Mouse (Mus musculus): ENCODE measurements around the gene Nupr1. TPM values are rescaled to one million over a fixed set of nuclear protein-coding genes. Genes with fewer than 3 reads are reported as not detected.
A peak's percentile ranks its signal among the peaks of the same experiment; 100 is the strongest.

Nupr1 gene
- polyA plus RNA-seq, 1 experiment from 2014 or later, result 40.4 TPM

GRCm38 (mm10) chr7:126595890-126596289 is 34.8 kb downstream of the Nupr1 start:
- Histone ChIP-seq H3K27me3 (no peaks in the 10 kb centered on the region), H3K4me3 (replicated peaks) (no peak overlapping the region), H3K9ac (no peak overlapping the region), H3K9me3 (replicated peaks) (no peaks in the 10 kb centered on the region), H3K36me3 (no peaks in the 10 kb centered on the region), H3K4me1 (no peaks in the 10 kb centered on the region), H3K4me2 (replicated peaks) (no peak overlapping the region), H3K27ac (replicated peaks) (no peak overlapping the region)
- 77% methylated on average over 5 of the region's 5 CpGs for WGBS
- ATAC-seq (ENCODE audit: insufficient number of reproducible peaks, low FRiP score, low TSS enrichment, low read depth), result no peak

GRCm38 (mm10) chr7:126594862-126595561 is 35.6 kb downstream of the Nupr1 start, which contains the start of gene Il27:
Il27 (minus strand) TSS chr7:126594941.
- WGBS, result 81% methylated on average over 11 of the region's 11 CpGs
- no peak for ATAC-seq (ENCODE audit: insufficient number of reproducible peaks, low FRiP score, low TSS enrichment, low read depth)
- no peaks in the 10 kb centered on the region for H3K4me1 ChIP-seq
- no peak within 1 kb of the TSS for H3K4me3 ChIP-seq (replicated peaks)
- no peak within 1 kb of the TSS for H3K9ac ChIP-seq
- H3K27ac ChIP-seq (replicated peaks), result no peak within 1 kb of the TSS
- no peaks in the 10 kb centered on the region for H3K9me3 ChIP-seq (replicated peaks)
- H3K4me2 ChIP-seq (replicated peaks), result no peak within 1 kb of the TSS
- H3K36me3 ChIP-seq, result no peaks in the 10 kb centered on the region
- no peaks in the 10 kb centered on the region for H3K27me3 ChIP-seq

- Histone ChIP-seq H3K9ac (0 out of 2 replicates have a peak overlapping the region, but pooled peaks have one; percentile 0), H3K4me2 (replicated peaks) (peak overlapping the region; percentile 47), H3K27ac (replicated peaks) (no peak overlapping the region), H3K27me3 (peaks cover 15% of the 10 kb centered on the region), H3K4me3 (replicated peaks) (peak overlapping the region; percentile 23), H3K36me3 (no peaks in the 10 kb centered on the region), H3K9me3 (replicated peaks) (no peaks in the 10 kb centered on the region), H3K4me1 (peaks cover 2% of the 10 kb centered on the region)
- WGBS, result 3% methylated on average over 16 of the region's 16 CpGs
- peak; percentile 48 for ATAC-seq (ENCODE audit: insufficient number of reproducible peaks, low FRiP score, low TSS enrichment, low read depth)
These were observed 42.9 kb downstream of the Nupr1 start for GRCm38 (mm10) chr7:126587779-126588178.

GRCm38 (mm10) chr7:126586839-126587238 is 43.8 kb downstream of the Nupr1 start:
- no peaks in the 10 kb centered on the region for H3K9me3 ChIP-seq (replicated peaks)
- no peak overlapping the region for H3K9ac ChIP-seq
- no peak for ATAC-seq (ENCODE audit: insufficient number of reproducible peaks, low FRiP score, low TSS enrichment, low read depth)
- 54% methylated on average over 8 of the region's 8 CpGs for WGBS
- H3K27ac ChIP-seq (replicated peaks), result no peak overlapping the region
- H3K36me3 ChIP-seq, result no peaks in the 10 kb centered on the region
- H3K4me3 ChIP-seq (replicated peaks), result no peak overlapping the region
- H3K27me3 ChIP-seq, result peaks cover 15% of the 10 kb centered on the region
- peaks cover 9% of the 10 kb centered on the region for H3K4me1 ChIP-seq
- no peak overlapping the region for H3K4me2 ChIP-seq (replicated peaks)

GRCm38 (mm10) chr7:126585717-126586116 is 44.9 kb downstream of the Nupr1 start, which contains the start of gene Cln3:
Cln3 (minus strand) TSS chr7:126585817.
- no peak for ATAC-seq (ENCODE audit: insufficient number of reproducible peaks, low FRiP score, low TSS enrichment, low read depth)
- WGBS, result 68% methylated on average over 6 of the region's 6 CpGs
- Histone ChIP-seq H3K9ac (no peak within 1 kb of the TSS), H3K27me3 (peaks cover 15% of the 10 kb centered on the region), H3K9me3 (replicated peaks) (no peaks in the 10 kb centered on the region), H3K4me3 (replicated peaks) (no peak within 1 kb of the TSS), H3K36me3 (no peaks in the 10 kb centered on the region), H3K27ac (replicated peaks) (no peak within 1 kb of the TSS), H3K4me1 (peaks cover 11% of the 10 kb centered on the region), H3K4me2 (replicated peaks) (no peak within 1 kb of the TSS)

GRCm38 (mm10) chr7:126584506-126584977 is 46.1 kb downstream of the Nupr1 start, which contains the start of gene Apobr:
Apobr (plus strand) TSS chr7:126584942.
- H3K9ac ChIP-seq, result no peak within 1 kb of the TSS
- no peak for ATAC-seq (ENCODE audit: insufficient number of reproducible peaks, low FRiP score, low TSS enrichment, low read depth)
- peak within 1 kb of the TSS; percentile 94; the same call in 1 of the 2 replicates for H3K27ac ChIP-seq (replicated peaks)
- 73% methylated on average over 8 of the region's 8 CpGs for WGBS
- H3K4me1 ChIP-seq, result peaks cover 14% of the 10 kb centered on the region
- H3K27me3 ChIP-seq, result peaks cover 15% of the 10 kb centered on the region
- no peaks in the 10 kb centered on the region for H3K36me3 ChIP-seq
- peak within 1 kb of the TSS; percentile 56 for H3K4me3 ChIP-seq (replicated peaks)
- peak within 1 kb of the TSS; percentile 80 for H3K4me2 ChIP-seq (replicated peaks)
- H3K9me3 ChIP-seq (replicated peaks), result no peaks in the 10 kb centered on the region

- H3K4me3 ChIP-seq (replicated peaks), result peak overlapping the region; percentile 56
- H3K4me2 ChIP-seq (replicated peaks), result peak overlapping the region; percentile 80
- ATAC-seq (ENCODE audit: insufficient number of reproducible peaks, low FRiP score, low TSS enrichment, low read depth), result no peak
- WGBS, result 56% methylated on average over 6 of the region's 6 CpGs
- peaks cover 15% of the 10 kb centered on the region for H3K27me3 ChIP-seq
- peak overlapping the region; percentile 40; the same call in 1 of the 2 replicates for H3K9ac ChIP-seq
- peaks cover 14% of the 10 kb centered on the region for H3K4me1 ChIP-seq
- H3K9me3 ChIP-seq (replicated peaks), result no peaks in the 10 kb centered on the region
- H3K27ac ChIP-seq (replicated peaks), result peak overlapping the region; percentile 94
- H3K36me3 ChIP-seq, result 0 out of 2 replicates have a peak, but pooled peaks cover 4% of the 10 kb centered on the region
These were observed 46.9 kb downstream of the Nupr1 start for GRCm38 (mm10) chr7:126583761-126584160.

GRCm38 (mm10) chr7:126583251-126583709 is 47.4 kb downstream of the Nupr1 start:
- peaks cover 14% of the 10 kb centered on the region for H3K4me1 ChIP-seq
- peak overlapping the region; percentile 56 for H3K4me3 ChIP-seq (replicated peaks)
- peak; percentile 69 for ATAC-seq (ENCODE audit: insufficient number of reproducible peaks, low FRiP score, low TSS enrichment, low read depth)
- H3K27me3 ChIP-seq, result peaks cover 15% of the 10 kb centered on the region
- H3K36me3 ChIP-seq, result peaks cover 7% of the 10 kb centered on the region; the same call in 1 of the 2 replicates
- peak overlapping the region; percentile 40 for H3K9ac ChIP-seq
- WGBS, result under 1% methylated on average over 22 of the region's 22 CpGs
- H3K9me3 ChIP-seq (replicated peaks), result no peaks in the 10 kb centered on the region
- H3K27ac ChIP-seq (replicated peaks), result peak overlapping the region; percentile 94
- H3K4me2 ChIP-seq (replicated peaks), result peak overlapping the region; percentile 80

GRCm38 (mm10) chr7:126582759-126583158 is 47.9 kb downstream of the Nupr1 start:
- Histone ChIP-seq H3K4me1 (peaks cover 14% of the 10 kb centered on the region), H3K4me2 (replicated peaks) (peak overlapping the region; percentile 80), H3K4me3 (replicated peaks) (peak overlapping the region; percentile 56), H3K36me3 (peaks cover 9% of the 10 kb centered on the region; the same call in 1 of the 2 replicates), H3K9me3 (replicated peaks) (no peaks in the 10 kb centered on the region), H3K27me3 (peaks cover 15% of the 10 kb centered on the region), H3K9ac (peak overlapping the region; percentile 40), H3K27ac (replicated peaks) (peak overlapping the region; percentile 94)
- peak; percentile 35; the same call in 1 of the 2 replicates for ATAC-seq (ENCODE audit: insufficient number of reproducible peaks, low FRiP score, low TSS enrichment, low read depth)
- 1% methylated on average over 20 of the region's 20 CpGs for WGBS

GRCm38 (mm10) chr7:126581661-126582060 is 49.0 kb downstream of the Nupr1 start:
- H3K4me3 ChIP-seq (replicated peaks), result no peak overlapping the region
- H3K4me2 ChIP-seq (replicated peaks), result no peak overlapping the region
- peaks cover 14% of the 10 kb centered on the region for H3K4me1 ChIP-seq
- no peak overlapping the region for H3K9ac ChIP-seq
- peaks cover 18% of the 10 kb centered on the region for H3K36me3 ChIP-seq
- no peaks in the 10 kb centered on the region for H3K9me3 ChIP-seq (replicated peaks)
- WGBS, result 82% methylated on average over 6 of the region's 6 CpGs
- ATAC-seq (ENCODE audit: insufficient number of reproducible peaks, low FRiP score, low TSS enrichment, low read depth), result no peak
- no peak overlapping the region for H3K27ac ChIP-seq (replicated peaks)
- peaks cover 5% of the 10 kb centered on the region; the same call in 1 of the 2 replicates for H3K27me3 ChIP-seq

- H3K9me3 ChIP-seq (replicated peaks), result no peaks in the 10 kb centered on the region
- ATAC-seq (ENCODE audit: insufficient number of reproducible peaks, low FRiP score, low TSS enrichment, low read depth), result no peak
- H3K9ac ChIP-seq, result no peak overlapping the region
- peaks cover 28% of the 10 kb centered on the region for H3K36me3 ChIP-seq
- no peaks in the 10 kb centered on the region for H3K27me3 ChIP-seq
- H3K4me3 ChIP-seq (replicated peaks), result no peak overlapping the region
- no peak overlapping the region for H3K27ac ChIP-seq (replicated peaks)
- H3K4me2 ChIP-seq (replicated peaks), result no peak overlapping the region
- peaks cover 14% of the 10 kb centered on the region for H3K4me1 ChIP-seq
- WGBS, result 48% methylated on average over 8 of the region's 8 CpGs
These were observed 51.5 kb downstream of the Nupr1 start for GRCm38 (mm10) chr7:126579172-126579571.

Measured in embryonic facial prominence, embryonic 15.5 days (tissue).